Mouse (Mus musculus) midbrain, embryonic 16.5 days (tissue): ENCODE measurements around the gene Gm5485. TPM values are rescaled to one million over a fixed set of nuclear protein-coding genes. Genes with fewer than 3 reads are reported as not detected.

Experiments used
- ATAC-seq: fragments of 200-750 bp; cut with Nextera tagmentation; 2 replicates; pipeline ENCODE4 v1.8.0; 2017; ENCODE audit warnings: moderate TSS enrichment
- H3K27ac ChIP-seq: fragments of 300-500 bp; sonication (generic); 2 replicates; pipeline ENCODE4 v1.5.1; 2014; ENCODE audit warnings: mild to moderate bottlenecking, low read length, mixed read lengths
- H3K27me3 ChIP-seq: fragments of 300-500 bp; sonication (generic); 2 replicates; pipeline ENCODE4 v1.6.1; 2014; ENCODE audit warnings: low read depth, low read length, mixed read lengths; ENCODE audit not compliant: control insufficient read depth, insufficient read depth
- H3K36me3 ChIP-seq: fragments of 300-500 bp; sonication (generic); 2 replicates; pipeline ENCODE4 v1.6.1; 2014; ENCODE audit warnings: mild to moderate bottlenecking, low read length, moderate library complexity, mixed read lengths; ENCODE audit not compliant: control insufficient read depth, insufficient read depth
- H3K4me1 ChIP-seq: fragments of 300-500 bp; sonication (generic); 2 replicates; pipeline ENCODE4 v1.6.1; 2014; ENCODE audit warnings: mild to moderate bottlenecking, low read length, mixed read lengths; ENCODE audit not compliant: control insufficient read depth, insufficient read depth
- H3K4me2 ChIP-seq: fragments of 300-500 bp; sonication (generic); 2 replicates; pipeline ENCODE4 v1.6.1; 2014; ENCODE audit warnings: mild to moderate bottlenecking, low read length, mixed read lengths
- H3K4me3 ChIP-seq: fragments of 300-500 bp; sonication (generic); 2 replicates; pipeline ENCODE4 v1.5.1; 2014; ENCODE audit warnings: low read depth, mild to moderate bottlenecking, low read length, moderate library complexity, mixed read lengths
- H3K9ac ChIP-seq: fragments of 300-500 bp; sonication (generic); 2 replicates; pipeline ENCODE4 v1.6.1; 2014; ENCODE audit warnings: low read depth, low read length, mixed read lengths
- H3K9me3 ChIP-seq: fragments of 300-500 bp; sonication (generic); replicated peaks from 2 replicates; pipeline ENCODE4 v1.6.1; 2014; ENCODE audit warnings: mild to moderate bottlenecking, low read length, mixed read lengths; ENCODE audit not compliant: control insufficient read depth, poor library complexity, severe bottlenecking
- WGBS: fragments of 180-500 bp; shearing (Covaris S2); extraction: QIAGEN DNeasy Blood & Tissue Kit; methylation state at CpG from one replicate; pipeline ENCODE4 v1.1.7; 2014; 5-methylcytosine and 5-hydroxymethylcytosine counted together
- polyA plus RNA-seq: library from polyadenylated mRNA; unstranded; fragments of >200 nt; fragmentation: Nextera tagmentation; extraction: Ambion mirVana; gene quantifications from 2 replicates; pipeline ENCODE4 v1.2.1, GENCODE M21; 2015

Gm5485 gene
- polyA plus RNA-seq, 1 experiment from 2014 or later: not detected

DNA sequence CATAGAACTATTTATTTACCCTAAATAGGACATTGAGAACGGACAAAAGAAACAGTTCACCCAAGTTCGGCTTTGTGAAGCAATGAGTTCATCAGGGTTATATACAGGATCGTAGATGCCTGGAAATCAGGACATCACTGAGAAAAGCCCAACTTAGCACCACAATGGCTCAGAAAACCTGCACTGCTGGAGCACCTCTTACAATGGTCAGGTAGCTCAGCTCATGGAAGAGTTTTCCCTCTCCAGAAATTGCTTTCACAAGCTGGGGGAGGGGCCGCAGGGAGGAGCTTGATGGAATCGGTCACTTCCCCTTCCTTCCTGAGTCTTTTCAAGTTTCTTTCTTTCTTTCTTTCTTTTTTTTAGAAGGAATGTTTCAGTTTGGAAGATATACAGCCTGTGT, 56.5 kb downstream of the Gm5485 start:
- H3K9ac ChIP-seq: no peak overlapping the region
- WGBS: 82% methylated on average over 5 of the region's 5 CpGs
- H3K9me3 ChIP-seq: no peaks in the 10 kb centered on the region
- no peak for ATAC-seq
- no peak overlapping the region for H3K4me3 ChIP-seq
- no peak overlapping the region for H3K27ac ChIP-seq
- H3K36me3 ChIP-seq: no peaks in the 10 kb centered on the region
- no peak overlapping the region for H3K4me2 ChIP-seq
- no peaks in the 10 kb centered on the region for H3K27me3 ChIP-seq
- no peaks in the 10 kb centered on the region for H3K4me1 ChIP-seq

Other genes with a start within 250 kb of the Gm5485 start
- gene Dppa4, start 128.7 kb downstream of the Gm5485 start, polyA plus RNA-seq: not detected in 2 replicates
- gene Dppa2, start 108.5 kb downstream of the Gm5485 start, polyA plus RNA-seq: not detected in 2 replicates
- gene Morc1, start 18.8 kb upstream of the Gm5485 start, polyA plus RNA-seq: 0.11 TPM in 1 of 2 replicates, not detected in the other